Mouse (Mus musculus): ENCODE data around the gene Stra6. TPM values are rescaled to one million over a fixed set of nuclear protein-coding genes. Genes with fewer than 3 reads are reported as not detected.
A peak's percentile ranks its signal among the peaks of the same experiment; 100 is the strongest.

Stra6 gene
- polyA plus RNA-seq, 1 experiment: not detected

GRCm38 (mm10) chr9:58029635-58030034 lies 34.0 kb upstream of the Stra6 start:
- no peak overlapping the region for H3K27ac ChIP-seq (ENCODE audit: control insufficient read depth, insufficient read depth, low read depth, low read length, poor library complexity)
- WGBS: 74% methylated on average over 6 of the region's 6 CpGs
- TF ChIP-seq POLR2A (IDR thresholded peaks at IDR 0.05; ENCODE audit: borderline replicate concordance, control insufficient read depth, low read depth, low read length): no peak
- no peak for TF ChIP-seq CTCF (IDR thresholded peaks at IDR 0.05; ENCODE audit: control insufficient read depth, insufficient read depth, low read length)

DNA sequence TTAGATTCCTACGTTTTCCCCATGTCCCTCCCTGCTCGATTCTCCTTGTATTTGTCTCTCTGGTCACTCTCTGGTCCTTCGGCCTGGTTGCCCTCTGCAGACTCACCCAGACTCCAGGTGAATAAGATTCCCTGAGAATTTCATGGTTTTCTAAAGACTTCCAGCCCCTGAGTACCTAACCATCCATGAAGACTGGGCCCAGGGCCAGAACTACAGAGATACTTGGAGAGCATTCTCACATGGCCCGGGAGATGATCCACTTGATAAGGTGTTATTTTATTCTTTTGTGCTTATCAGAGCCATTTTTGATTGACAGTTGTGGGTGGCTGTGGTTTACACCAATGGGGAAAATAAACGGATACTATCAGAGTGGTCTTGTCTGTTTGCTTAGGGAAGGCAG lies 31.7 kb upstream of the Stra6 start:
- Histone ChIP-seq H3K4me1 (ENCODE audit: control insufficient read depth, insufficient read depth, low read length) (no peaks in the 10 kb centered on the region), H3K27ac (ENCODE audit: control insufficient read depth, insufficient read depth, low read depth, low read length, poor library complexity) (no peak overlapping the region), H3K4me3 (replicated peaks; ENCODE audit: control insufficient read depth, low read depth, low read length) (no peak overlapping the region)
- TF ChIP-seq POLR2A (IDR thresholded peaks at IDR 0.05; ENCODE audit: borderline replicate concordance, control insufficient read depth, low read depth, low read length): no peak
- TF ChIP-seq CTCF (IDR thresholded peaks at IDR 0.05; ENCODE audit: control insufficient read depth, insufficient read depth, low read length): no peak
- WGBS: 61% methylated on average over 5 of the region's 5 CpGs

More at GRCm38 (mm10) chr9:58029635-58030034, 34.0 kb upstream of the Stra6 start:
- no peak overlapping the region for H3K4me3 ChIP-seq (replicated peaks; ENCODE audit: control insufficient read depth, low read depth, low read length)
- H3K4me1 ChIP-seq (ENCODE audit: control insufficient read depth, insufficient read depth, low read length): no peaks in the 10 kb centered on the region

GRCm38 (mm10) chr9:58035519-58035918 lies 28.1 kb upstream of the Stra6 start:
- Histone ChIP-seq H3K27ac (ENCODE audit: control insufficient read depth, insufficient read depth, low read depth, low read length, poor library complexity) (no peak overlapping the region), H3K4me1 (ENCODE audit: control insufficient read depth, insufficient read depth, low read length) (no peaks in the 10 kb centered on the region), H3K4me3 (replicated peaks; ENCODE audit: control insufficient read depth, low read depth, low read length) (no peak overlapping the region)
- no peak for TF ChIP-seq POLR2A (IDR thresholded peaks at IDR 0.05; ENCODE audit: borderline replicate concordance, control insufficient read depth, low read depth, low read length)
- TF ChIP-seq CTCF (IDR thresholded peaks at IDR 0.05; ENCODE audit: control insufficient read depth, insufficient read depth, low read length): no peak
- 71% methylated on average over 2 of the region's 2 CpGs for WGBS

GRCm38 (mm10) chr9:58035951-58036698 lies 27.5 kb upstream of the Stra6 start:
- Histone ChIP-seq H3K4me1 (ENCODE audit: control insufficient read depth, insufficient read depth, low read length) (no peaks in the 10 kb centered on the region), H3K4me3 (replicated peaks; ENCODE audit: control insufficient read depth, low read depth, low read length) (no peak overlapping the region), H3K27ac (ENCODE audit: control insufficient read depth, insufficient read depth, low read depth, low read length, poor library complexity) (no peak overlapping the region)
- no peak for TF ChIP-seq POLR2A (IDR thresholded peaks at IDR 0.05; ENCODE audit: borderline replicate concordance, control insufficient read depth, low read depth, low read length)
- no peak for TF ChIP-seq CTCF (IDR thresholded peaks at IDR 0.05; ENCODE audit: control insufficient read depth, insufficient read depth, low read length)
- 58% methylated on average over 7 of the region's 7 CpGs for WGBS

DNA sequence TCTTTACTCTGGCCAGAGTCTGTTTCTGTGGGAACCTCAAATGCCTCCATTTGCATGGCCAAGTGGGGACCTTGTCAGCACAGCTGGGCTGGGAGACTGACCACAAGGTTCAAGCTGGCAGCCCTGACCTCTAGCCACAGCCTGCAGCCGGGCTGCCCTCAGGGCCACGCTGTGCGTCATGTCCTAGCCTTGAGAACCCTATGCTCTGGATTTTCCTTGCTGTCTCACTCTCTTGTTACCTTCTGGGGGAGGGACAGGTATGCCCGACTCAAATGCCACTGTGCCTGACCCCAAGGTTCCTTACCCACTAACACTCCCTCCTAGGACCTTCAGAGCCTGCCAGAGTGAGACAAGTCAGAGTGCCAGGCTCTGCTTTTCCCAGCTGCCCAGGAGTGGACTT lies 26.6 kb upstream of the Stra6 start:
- no peak overlapping the region for H3K27ac ChIP-seq (ENCODE audit: control insufficient read depth, insufficient read depth, low read depth, low read length, poor library complexity)
- 72% methylated on average over 4 of the region's 4 CpGs for WGBS
- no peaks in the 10 kb centered on the region for H3K4me1 ChIP-seq (ENCODE audit: control insufficient read depth, insufficient read depth, low read length)
- no peak for TF ChIP-seq POLR2A (IDR thresholded peaks at IDR 0.05; ENCODE audit: borderline replicate concordance, control insufficient read depth, low read depth, low read length)
- no peak for TF ChIP-seq CTCF (IDR thresholded peaks at IDR 0.05; ENCODE audit: control insufficient read depth, insufficient read depth, low read length)
- no peak overlapping the region for H3K4me3 ChIP-seq (replicated peaks; ENCODE audit: control insufficient read depth, low read depth, low read length)

GRCm38 (mm10) chr9:58038500-58039168 lies 25.0 kb upstream of the Stra6 start:
- no peaks in the 10 kb centered on the region for H3K4me1 ChIP-seq (ENCODE audit: control insufficient read depth, insufficient read depth, low read length)
- H3K27ac ChIP-seq (ENCODE audit: control insufficient read depth, insufficient read depth, low read depth, low read length, poor library complexity): no peak overlapping the region
- TF ChIP-seq POLR2A (IDR thresholded peaks at IDR 0.05; ENCODE audit: borderline replicate concordance, control insufficient read depth, low read depth, low read length): no peak
- TF ChIP-seq CTCF (IDR thresholded peaks at IDR 0.05; ENCODE audit: control insufficient read depth, insufficient read depth, low read length): peak; percentile 86
- no peak overlapping the region for H3K4me3 ChIP-seq (replicated peaks; ENCODE audit: control insufficient read depth, low read depth, low read length)
- WGBS: 39% methylated on average over 19 of the region's 19 CpGs

- 70% methylated on average over 4 of the region's 4 CpGs for WGBS
- Histone ChIP-seq H3K4me1 (ENCODE audit: control insufficient read depth, insufficient read depth, low read length) (no peaks in the 10 kb centered on the region), H3K4me3 (replicated peaks; ENCODE audit: control insufficient read depth, low read depth, low read length) (no peak overlapping the region), H3K27ac (ENCODE audit: control insufficient read depth, insufficient read depth, low read depth, low read length, poor library complexity) (no peak overlapping the region)
- TF ChIP-seq CTCF (IDR thresholded peaks at IDR 0.05; ENCODE audit: control insufficient read depth, insufficient read depth, low read length) (no peak), POLR2A (IDR thresholded peaks at IDR 0.05; ENCODE audit: borderline replicate concordance, control insufficient read depth, low read depth, low read length) (no peak)
These were observed 22.6 kb upstream of the Stra6 start for GRCm38 (mm10) chr9:58040977-58041376.

- TF ChIP-seq POLR2A (IDR thresholded peaks at IDR 0.05; ENCODE audit: borderline replicate concordance, control insufficient read depth, low read depth, low read length): no peak
- TF ChIP-seq CTCF (IDR thresholded peaks at IDR 0.05; ENCODE audit: control insufficient read depth, insufficient read depth, low read length): no peak
- Histone ChIP-seq H3K27ac (ENCODE audit: control insufficient read depth, insufficient read depth, low read depth, low read length, poor library complexity) (no peak overlapping the region), H3K4me3 (replicated peaks; ENCODE audit: control insufficient read depth, low read depth, low read length) (no peak overlapping the region), H3K4me1 (ENCODE audit: control insufficient read depth, insufficient read depth, low read length) (no peaks in the 10 kb centered on the region; the same call in 1 of the 2 replicates)
- 67% methylated on average over 10 of the region's 10 CpGs for WGBS
These were observed 21.2 kb upstream of the Stra6 start for GRCm38 (mm10) chr9:58042391-58042790.

All from bone marrow, adult 2 months (tissue).